1 mouse cellular context compared by ENCODE assay signal in genomic region chr13:53024285-53024684, GRCm38 (mm10).
TF ChIP-seq lines count a peak whose summit lies in the region.

No protein-coding gene starts in this region.

TF ChIP-seq in CH12.LX, 34 proteins besides CTCF, POLR2A, EP300 and RAD21 (continued from another document):
- TF ChIP-seq KAT2A (IDR thresholded peaks at IDR 0.05; ENCODE audit: insufficient replicate concordance, low read length) (no peak), MAFK (IDR thresholded peaks at IDR 0.05; ENCODE audit: insufficient replicate concordance, low read length) (no peak), E2F4 (IDR thresholded peaks at IDR 0.05; ENCODE audit: insufficient replicate concordance, low read depth, low read length) (no peak), MAZ (IDR thresholded peaks at IDR 0.05; ENCODE audit: low read depth, low read length) (0 out of 2 replicates have a peak, but pooled peaks have one; percentile 12), ZC3H11A (IDR thresholded peaks at IDR 0.05; ENCODE audit: low read depth, low read length) (no peak), MAX (IDR thresholded peaks at IDR 0.05; ENCODE audit: low read length) (peak; percentile 93), IRF4 (IDR thresholded peaks at IDR 0.05; ENCODE audit: low read depth, low read length) (no peak; the same call in none of the 2 replicates), ETS1 (conservative IDR thresholded peaks at IDR 0.05; ENCODE audit: low read depth, low read length) (peak; percentile 97), ZKSCAN1 (IDR thresholded peaks at IDR 0.05; ENCODE audit: borderline replicate concordance, low read depth, low read length) (no peak), BHLHE40 (IDR thresholded peaks at IDR 0.05; ENCODE audit: low read depth, low read length) (peak; percentile 100), NRF1 (IDR thresholded peaks at IDR 0.05; ENCODE audit: low read depth, low read length) (no peak), ZNF384 (IDR thresholded peaks at IDR 0.05; ENCODE audit: low read depth, low read length) (no peak), CHD2 (IDR thresholded peaks at IDR 0.05; ENCODE audit: low read length) (no peak)
TF ChIP-seq in CH12.LX: peak in this region for 10.
